Mouse (Mus musculus): ENCODE data around the gene Gm20388.

Gm20388 gene

GRCm38 (mm10) chr8:120270449-120270848, 359.8 kb downstream of the Gm20388 start:
- DNase-seq: peak; percentile 46

- peak; percentile 18 for DNase-seq
These were observed 362.8 kb downstream of the Gm20388 start for GRCm38 (mm10) chr8:120273430-120273829.

- peak; percentile 93 for DNase-seq
These were observed 365.6 kb downstream of the Gm20388 start for GRCm38 (mm10) chr8:120276051-120276890.

- peak; percentile 79 for DNase-seq
These were observed 366.3 kb downstream of the Gm20388 start for GRCm38 (mm10) chr8:120276891-120277426.

- DNase-seq: peak; percentile 66
These were observed 367.4 kb downstream of the Gm20388 start for GRCm38 (mm10) chr8:120278009-120278408.

GRCm38 (mm10) chr8:120279418-120279817, 368.8 kb downstream of the Gm20388 start:
- peak; percentile 63 for DNase-seq

GRCm38 (mm10) chr8:120281487-120281886, 370.8 kb downstream of the Gm20388 start:
- peak; percentile 89 for DNase-seq

- DNase-seq: peak; percentile 54
These were observed 371.8 kb downstream of the Gm20388 start for GRCm38 (mm10) chr8:120282465-120282864.

- DNase-seq: peak; percentile 57
These were observed 373.6 kb downstream of the Gm20388 start for GRCm38 (mm10) chr8:120284265-120284664.

- peak; percentile 44 for DNase-seq
These were observed 374.4 kb downstream of the Gm20388 start for GRCm38 (mm10) chr8:120285033-120285432.

GRCm38 (mm10) chr8:120285878-120286277, 375.2 kb downstream of the Gm20388 start:
- no peak for DNase-seq

- DNase-seq: peak; percentile 84
These were observed 377.7 kb downstream of the Gm20388 start for GRCm38 (mm10) chr8:120288122-120288908.

GRCm38 (mm10) chr8:120289191-120289590, 378.6 kb downstream of the Gm20388 start:
- DNase-seq: no peak

- no peak for DNase-seq
These were observed 379.1 kb downstream of the Gm20388 start for GRCm38 (mm10) chr8:120289698-120290181.

- DNase-seq: no peak
These were observed 380.0 kb downstream of the Gm20388 start for GRCm38 (mm10) chr8:120290614-120291013.

GRCm38 (mm10) chr8:120291650-120292049, 381.0 kb downstream of the Gm20388 start:
- DNase-seq: no peak

- no peak for DNase-seq
These were observed 381.9 kb downstream of the Gm20388 start for GRCm38 (mm10) chr8:120292316-120293107.

- no peak for DNase-seq
These were observed 383.0 kb downstream of the Gm20388 start for GRCm38 (mm10) chr8:120293421-120294357.

GRCm38 (mm10) chr8:120294982-120295870, 384.6 kb downstream of the Gm20388 start:
- DNase-seq: peak; percentile 76

GRCm38 (mm10) chr8:120297000-120297399, 386.4 kb downstream of the Gm20388 start:
- DNase-seq: no peak
